Mouse (Mus musculus): ENCODE results near the gene Olfr49.

Gene Olfr49

DNA sequence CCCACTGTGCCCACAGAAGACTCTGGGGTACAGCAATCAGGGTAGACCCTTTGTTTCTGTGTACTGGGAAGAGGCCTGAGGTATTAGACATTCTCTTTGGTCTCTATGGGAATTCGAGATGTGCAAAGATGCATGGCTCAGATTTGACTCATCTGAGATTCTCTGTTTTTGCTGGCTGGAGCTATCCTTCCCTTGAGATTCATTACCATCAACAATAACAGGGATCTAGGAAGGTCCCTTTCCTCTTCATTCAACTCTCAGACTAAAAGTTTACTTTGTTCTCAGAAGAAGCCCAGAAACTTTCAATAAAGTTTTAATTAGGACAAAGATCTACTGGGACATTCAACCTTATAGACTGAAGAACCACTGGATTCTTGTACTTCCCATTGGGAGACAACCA lies at the start of gene Olfr49:
Gene Olfr49, minus strand, starts transcription at position 101 of the 400 bp plus-strand sequence.
- no peak for DNase-seq (ENCODE audit: low spot score in 2 of 2)

DNA sequence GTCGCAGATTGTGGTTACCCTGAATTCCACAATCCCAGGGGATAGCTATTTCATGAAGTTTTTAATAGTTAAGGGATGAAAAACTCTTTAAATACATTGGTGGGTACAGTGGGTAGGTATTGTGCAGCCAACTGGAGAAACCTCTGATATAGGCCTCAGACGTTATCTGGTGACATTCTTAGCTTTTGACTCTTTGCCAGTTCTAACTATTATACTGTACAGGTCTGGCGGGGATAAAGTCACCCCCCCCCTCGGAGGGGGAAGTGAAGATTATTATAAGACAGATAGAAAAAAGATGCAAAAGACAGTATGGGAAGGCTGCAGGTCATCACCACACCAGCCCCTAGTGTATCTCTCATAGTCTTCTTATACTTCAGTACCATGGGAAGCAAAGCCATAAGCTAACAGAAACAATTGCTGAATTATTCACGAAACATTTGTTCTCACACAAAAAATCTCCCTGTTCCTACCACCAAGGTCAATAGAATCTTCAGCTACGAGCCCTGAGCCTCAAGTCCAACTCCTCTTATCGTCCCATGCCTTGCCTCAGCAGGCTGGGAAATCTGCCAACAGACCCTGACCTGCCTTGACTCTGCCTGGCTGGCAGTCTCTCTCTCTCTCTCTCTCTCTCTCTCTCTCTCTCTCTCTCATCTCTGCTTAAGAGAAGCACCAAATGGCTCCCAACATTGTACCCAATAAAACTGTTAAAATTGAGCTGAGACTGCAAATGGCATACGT lies 48.9 kb upstream of the Olfr49 start:
- no peak for DNase-seq (ENCODE audit: low spot score in 2 of 2)

DNA sequence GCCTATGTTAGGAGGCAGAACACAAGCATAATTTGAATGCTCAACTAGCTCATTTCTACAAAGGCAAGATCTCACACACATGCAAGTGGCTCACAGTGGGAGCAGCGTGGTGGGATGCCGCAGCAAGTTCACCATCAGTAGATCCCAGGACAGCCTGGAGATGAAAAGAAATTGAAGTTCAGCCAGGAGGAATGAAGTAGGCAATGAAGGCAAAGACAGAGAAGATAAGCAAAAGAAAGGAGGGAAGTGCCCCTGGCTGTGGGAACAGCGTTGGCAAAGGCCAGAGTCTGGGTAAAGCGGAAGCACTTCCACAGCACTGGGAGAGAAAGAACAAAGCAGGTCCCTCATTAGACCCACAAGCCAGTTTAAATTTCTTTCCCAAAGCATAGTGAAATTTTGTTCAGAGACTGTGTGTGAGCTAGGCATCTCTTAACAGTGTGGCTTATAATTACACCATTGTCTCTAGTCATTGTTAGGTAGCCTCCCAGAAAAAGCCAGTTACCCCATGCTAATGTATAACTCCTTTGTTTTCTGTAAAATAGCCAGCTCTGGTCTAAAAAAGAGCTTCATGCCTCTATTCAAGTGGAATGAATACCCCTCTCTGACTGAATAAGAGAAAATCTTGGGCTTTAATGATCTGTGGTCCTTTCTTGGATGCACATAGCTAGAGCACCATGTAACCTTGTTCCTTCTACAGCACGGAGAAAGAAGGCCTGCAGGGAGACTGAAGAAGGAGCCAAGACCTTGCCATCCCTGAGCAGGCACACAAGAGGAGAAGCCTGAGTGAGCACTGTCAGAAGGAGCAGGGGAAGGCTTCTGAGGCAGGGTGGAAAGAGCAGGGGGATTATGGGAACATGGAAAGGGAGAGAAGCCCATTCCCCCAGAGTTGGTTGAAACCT lies 47.7 kb upstream of the Olfr49 start:
- DNase-seq (ENCODE audit: low spot score in 2 of 2), result no peak

DNA sequence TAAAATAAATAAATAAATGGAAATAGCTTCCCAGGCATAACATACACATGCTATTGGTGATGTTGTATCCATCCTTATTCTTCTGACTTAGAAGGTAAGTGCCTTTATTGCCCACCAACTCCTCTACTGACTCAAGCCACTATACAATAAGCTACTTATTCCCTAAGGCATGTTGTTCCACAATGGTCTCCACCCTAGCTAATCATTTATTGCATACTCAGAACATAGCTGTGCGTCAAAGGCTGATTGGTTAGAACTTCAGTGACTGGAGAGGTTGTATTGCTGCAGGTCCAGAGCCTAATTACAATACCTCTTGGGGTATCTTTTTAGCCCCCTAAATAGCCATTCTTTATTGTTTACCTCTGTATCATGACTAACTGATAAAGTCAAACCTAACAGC lies 46.4 kb upstream of the Olfr49 start:
- no peak for DNase-seq (ENCODE audit: low spot score in 2 of 2)

DNA sequence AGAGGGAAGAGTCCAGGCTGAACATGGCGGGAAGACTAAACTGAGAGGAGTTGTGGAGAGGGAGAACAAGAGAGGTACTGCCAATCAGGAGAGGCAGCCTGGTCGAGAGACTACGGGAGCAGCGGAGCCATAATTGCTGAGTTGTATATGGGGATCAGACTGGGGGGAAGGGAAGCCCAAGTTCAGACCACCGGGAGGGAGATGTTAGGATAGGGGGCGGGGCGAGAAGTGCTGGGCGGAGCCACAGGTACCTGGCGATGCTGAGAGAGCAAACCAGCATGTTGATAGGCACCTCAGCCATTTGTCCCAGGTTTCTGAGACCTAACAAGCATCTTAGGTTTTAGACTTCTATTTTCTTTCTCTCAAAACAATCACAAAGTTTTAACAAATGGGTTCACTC lies 44.5 kb upstream of the Olfr49 start:
- DNase-seq (ENCODE audit: low spot score in 2 of 2), result no peak

DNA sequence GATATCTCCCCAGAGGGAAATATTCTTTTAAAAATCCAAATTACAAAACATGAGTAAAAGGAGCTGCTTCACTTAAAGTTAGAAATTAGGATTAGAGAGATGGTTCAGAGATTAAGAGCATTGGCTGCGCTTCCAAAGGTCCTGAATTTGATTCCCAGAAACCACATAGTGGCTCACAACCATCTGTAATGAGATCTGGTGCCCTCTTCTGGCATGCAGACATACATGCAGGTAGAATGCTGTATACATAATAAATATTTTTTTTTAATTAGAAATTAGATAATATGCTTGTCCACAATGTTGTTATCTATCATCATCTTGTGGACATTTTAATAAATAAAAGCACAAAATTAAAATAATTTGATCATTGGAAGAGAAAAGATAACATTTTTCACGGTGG lies 43.8 kb upstream of the Olfr49 start:
- DNase-seq (ENCODE audit: low spot score in 2 of 2), result no peak

DNA sequence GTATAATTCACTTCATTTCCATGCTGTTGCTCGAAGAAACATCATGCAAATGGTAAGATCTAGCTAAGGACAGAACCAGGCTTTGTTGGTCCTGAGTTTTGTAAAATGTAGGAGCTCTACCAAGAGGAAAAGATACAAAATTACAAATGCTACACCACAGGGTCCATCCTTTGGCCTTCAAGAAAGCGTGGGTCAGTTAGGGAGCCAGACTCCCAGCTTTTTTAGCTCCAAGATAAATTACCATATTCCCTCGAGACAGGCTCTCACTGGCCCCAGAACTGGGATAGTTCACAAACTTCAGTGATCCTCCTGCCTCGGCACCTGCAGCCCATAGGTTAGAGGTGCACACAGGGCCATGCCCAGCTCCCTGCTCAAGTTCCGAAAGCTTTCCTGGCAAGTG lies 39.7 kb upstream of the Olfr49 start:
- no peak for DNase-seq (ENCODE audit: low spot score in 2 of 2)

DNA sequence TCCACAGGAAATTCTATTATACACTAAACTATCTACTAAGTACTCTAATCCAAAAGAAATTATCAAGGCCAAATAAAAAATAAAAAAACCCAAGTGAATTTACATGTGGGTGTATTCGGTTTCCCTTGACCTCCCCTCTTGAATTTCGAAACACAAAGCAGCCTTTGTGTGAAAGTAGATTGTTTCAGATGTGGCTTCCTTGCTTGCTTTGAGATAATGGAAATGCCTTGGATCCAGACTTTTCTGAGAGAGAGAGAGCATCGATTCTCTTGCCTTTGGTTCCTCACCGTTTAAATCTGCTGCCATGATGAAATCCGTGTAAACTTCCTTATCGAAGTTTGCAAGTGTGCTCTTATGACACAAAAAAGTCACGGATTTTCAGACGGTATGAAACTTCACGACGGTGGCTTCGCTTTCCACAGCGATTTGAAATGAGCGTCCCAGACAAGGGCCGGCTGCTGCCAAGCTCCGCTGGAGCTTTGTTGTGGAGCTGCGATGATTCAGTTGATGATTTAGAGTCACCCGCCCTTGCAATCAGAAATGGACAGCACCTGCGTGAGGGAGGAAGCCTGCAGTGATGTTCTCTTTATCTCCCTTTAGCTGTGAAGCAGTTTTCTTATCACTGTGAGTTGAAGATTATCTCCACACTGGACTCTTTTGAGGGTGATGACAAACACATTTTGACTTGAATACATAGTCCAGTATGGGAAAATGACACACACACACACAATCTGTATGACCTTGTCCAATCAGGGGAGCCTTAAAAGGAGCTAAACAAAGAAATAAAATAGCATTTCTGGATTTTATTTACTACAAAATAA lies 37.0 kb upstream of the Olfr49 start:
- no peak for DNase-seq (ENCODE audit: low spot score in 2 of 2)

DNA sequence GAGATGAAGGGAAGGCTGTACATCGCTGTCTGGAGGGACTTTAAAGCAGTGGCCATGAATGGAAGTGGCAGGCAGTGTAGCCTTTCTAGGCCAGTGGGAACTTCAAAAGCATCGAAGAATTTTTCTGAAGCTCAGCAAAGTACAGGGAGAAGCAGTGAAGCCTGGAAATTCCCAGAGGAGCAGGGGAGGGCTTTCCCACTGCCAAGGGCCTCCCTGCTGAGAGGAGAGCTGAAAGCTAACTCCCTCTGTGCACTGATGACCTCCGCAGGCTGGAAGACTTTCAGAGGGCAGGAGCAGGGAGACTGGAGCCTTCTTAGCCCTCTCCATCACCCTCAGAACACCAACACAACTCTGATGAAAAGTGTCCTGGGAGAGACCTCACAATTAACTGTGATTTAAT lies 27.0 kb upstream of the Olfr49 start:
- no peak for DNase-seq (ENCODE audit: low spot score in 2 of 2)

DNA sequence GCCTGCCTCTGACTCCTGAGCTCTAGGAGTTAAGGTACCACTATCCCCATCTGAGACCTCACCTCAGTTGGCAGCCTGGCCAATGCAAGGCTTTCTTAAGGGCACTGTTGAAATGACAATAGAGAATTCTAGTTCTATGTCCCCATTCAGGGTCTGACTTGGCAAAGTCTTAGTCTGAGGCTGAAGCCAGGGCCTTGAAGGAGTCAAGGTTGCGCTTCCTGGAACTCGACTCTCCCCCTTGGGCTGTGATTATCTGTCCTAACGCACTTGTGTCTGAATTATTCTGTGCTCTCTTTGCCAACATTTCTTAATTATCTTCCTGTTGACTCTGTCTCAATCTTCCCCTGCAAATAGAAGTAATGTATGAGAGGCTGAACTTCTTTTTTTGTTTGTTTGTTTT lies 15.9 kb upstream of the Olfr49 start:
- DNase-seq (ENCODE audit: low spot score in 2 of 2), result no peak

DNA sequence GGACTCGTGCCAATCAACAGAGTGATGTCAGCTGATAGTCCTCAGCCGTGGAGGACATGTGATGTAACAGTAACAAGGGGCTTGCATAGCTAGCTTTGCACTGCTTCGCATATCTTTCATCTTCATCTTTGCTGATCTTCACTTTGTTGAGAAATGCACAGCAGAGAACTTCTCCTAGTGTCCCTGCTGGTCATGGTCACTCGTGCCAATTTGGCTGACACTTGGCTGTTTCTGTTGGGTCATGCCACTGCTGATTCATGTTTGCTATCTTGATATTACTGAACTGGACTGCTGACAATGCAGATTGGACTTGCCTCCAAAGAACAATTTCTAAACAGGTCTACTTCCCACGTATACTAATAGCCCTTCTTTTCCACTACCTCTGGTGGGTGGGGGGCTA lies 15.4 kb upstream of the Olfr49 start:
- no peak for DNase-seq (ENCODE audit: low spot score in 2 of 2)

DNA sequence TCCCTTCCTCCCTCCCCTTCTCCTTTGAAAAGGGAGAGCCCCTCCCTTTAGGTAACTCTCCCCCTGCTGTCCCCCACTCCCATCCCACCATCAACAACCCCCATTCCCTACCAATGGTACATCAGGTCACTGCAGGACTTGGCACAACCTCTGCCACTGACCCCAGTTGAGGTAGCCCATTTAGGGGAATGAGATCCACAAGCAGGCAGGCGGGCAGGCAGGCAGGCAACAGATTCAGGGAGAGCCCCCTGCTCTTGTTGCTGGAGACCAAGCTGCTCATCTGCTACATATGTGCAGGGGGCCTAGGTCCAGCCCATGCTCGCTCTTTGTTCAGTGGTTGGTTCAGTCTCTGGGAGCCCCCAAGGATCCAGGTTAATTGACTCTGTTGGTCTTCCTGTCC lies 8.3 kb downstream of the Olfr49 start:
- no peak for DNase-seq (ENCODE audit: low spot score in 2 of 2)

DNA sequence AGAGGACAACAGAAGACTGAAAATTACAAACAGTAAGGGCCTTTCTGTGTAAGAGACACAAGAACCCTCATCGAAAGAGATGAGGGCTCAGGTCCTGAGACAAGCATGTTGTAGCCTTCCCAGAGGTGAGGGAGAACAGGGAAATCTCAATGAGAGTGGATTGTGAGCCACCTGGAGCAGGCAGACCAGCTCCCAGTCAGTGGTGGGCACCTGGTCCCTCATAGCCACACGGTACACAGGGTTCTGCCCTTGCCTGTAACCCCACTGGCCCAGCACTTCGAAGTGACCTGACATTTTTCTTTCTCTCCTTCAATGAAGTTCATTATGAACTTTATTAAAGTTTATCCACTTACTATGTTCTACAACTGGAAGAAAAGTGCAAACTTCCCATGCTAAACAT lies 12.0 kb downstream of the Olfr49 start:
- DNase-seq (ENCODE audit: low spot score in 2 of 2), result no peak

DNA sequence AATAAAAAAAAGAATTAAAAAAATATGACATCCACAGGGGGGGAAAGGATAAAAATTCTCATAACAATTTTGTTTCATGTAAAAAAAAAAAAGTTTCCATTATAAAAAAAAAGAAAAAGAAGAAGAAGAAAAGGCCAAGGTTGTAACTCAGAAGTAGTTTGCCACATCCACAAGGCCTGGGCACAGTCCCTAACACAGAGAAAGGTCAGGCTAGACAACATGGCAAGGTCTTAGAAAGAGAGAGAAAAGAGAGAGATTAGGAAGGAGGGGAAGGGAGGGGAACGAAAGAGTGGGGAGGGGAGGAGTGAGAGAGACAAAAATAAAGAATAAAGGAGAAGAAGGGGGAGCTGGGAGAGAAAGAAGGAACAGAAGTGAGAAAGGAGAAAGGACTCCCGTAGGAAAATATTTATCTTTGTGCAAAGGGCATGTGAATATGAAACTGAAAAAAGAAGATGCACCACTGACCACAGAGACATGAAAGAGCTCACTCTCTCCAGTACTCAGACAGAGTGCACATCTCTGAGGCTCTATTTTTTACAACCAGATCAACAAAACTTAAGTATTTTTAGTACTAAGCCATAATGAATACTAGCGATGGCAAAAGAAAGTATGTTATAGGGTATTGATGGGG lies 12.6 kb downstream of the Olfr49 start:
- DNase-seq (ENCODE audit: low spot score in 2 of 2), result no peak

DNA sequence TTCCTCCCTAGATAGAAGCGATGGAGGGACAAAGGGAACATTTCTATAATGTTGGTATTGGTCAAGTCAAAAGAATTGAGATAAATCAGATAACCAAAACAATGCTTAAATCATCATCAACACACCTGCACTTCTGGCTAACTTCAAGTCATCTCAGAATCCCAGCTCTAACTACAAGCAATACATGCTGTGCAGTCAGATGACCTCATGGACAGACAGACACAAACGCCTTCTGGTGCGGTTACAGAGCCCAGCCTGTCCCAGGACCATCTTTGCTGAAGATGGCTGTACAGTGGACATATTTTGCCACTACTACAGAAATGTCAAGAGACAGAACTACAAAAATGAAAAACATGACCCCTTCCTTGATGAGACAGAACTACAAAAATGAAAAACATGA lies 14.3 kb downstream of the Olfr49 start:
- no peak for DNase-seq (ENCODE audit: low spot score in 2 of 2)

DNA sequence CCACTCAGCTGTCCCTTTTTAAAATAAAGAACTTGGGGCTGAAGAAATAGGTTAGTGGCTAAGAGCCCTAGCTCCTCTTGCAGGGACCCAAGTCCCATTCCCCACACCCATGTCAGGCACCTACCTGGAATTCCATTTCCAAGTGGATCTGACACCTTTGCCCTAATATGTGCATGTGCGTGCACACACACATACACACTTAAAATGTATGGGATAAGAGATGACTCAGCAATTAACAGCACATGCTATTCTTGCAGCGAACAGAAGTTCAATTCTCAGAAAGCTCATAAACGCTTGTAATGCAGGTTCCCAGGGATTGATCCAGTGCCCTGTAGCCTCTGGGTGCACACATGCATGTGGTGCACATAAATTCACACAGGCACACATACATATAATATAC lies 15.2 kb downstream of the Olfr49 start:
- DNase-seq (ENCODE audit: low spot score in 2 of 2), result no peak

DNA sequence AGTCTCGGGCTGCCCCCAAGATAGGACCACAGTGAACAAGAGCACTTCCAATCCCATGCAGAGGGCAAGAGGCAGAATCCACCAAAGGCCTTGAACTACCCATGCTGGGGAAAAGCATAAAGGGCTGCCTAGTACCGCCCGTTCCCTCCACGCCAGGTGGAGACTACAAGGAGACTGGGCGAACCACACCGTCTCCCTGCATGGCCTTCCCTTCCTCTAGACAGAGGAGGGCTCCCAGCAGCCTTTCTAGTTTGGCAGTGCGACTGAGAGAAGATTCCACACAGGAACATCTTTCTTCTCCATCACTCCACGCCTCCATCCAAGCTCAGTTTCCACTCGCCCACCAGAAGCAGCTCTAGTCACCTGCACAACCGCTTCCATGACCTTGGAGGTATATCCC lies 16.8 kb downstream of the Olfr49 start:
- DNase-seq (ENCODE audit: low spot score in 2 of 2), result no peak

DNA sequence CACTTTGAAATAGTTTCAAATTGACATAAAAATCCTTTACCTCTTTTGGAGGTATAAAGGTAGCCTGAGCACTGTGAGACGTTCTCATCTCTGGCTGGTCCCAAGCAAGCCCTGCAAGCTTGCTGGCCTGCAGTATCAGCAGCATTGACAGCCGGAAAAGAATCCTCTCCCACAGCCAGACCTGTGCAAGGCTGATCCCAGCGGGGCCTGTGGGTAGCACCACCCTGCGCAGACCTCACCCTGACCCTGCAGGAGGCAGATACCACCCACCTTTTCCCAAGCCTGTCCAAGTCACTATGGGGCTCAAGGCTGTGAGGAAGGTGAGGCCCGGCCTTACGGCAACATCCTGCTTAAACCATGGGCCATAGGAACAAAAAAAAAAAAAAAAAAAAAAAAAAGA lies 18.8 kb downstream of the Olfr49 start:
- no peak for DNase-seq (ENCODE audit: low spot score in 2 of 2)

DNA sequence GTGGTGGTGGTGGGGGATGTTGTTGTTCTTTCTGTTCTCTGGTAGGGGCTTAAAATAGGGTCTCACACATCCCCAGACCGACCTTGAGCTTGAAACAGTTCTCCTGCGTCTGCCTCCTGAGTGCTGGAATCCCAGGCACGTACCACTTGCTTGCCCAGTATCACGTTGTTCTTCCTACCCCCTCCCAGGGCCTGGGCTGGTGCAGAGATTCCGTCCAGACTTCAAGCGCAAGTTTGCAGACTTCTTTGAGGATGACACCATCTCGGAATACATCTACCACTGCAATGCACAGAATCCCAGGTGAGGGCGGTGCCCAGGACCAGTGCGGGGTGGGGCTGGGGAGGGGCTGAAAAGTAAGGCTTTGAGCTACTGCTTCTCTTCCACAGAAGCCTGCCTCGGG lies 19.6 kb downstream of the Olfr49 start:
- no peak for DNase-seq (ENCODE audit: low spot score in 2 of 2)

DNA sequence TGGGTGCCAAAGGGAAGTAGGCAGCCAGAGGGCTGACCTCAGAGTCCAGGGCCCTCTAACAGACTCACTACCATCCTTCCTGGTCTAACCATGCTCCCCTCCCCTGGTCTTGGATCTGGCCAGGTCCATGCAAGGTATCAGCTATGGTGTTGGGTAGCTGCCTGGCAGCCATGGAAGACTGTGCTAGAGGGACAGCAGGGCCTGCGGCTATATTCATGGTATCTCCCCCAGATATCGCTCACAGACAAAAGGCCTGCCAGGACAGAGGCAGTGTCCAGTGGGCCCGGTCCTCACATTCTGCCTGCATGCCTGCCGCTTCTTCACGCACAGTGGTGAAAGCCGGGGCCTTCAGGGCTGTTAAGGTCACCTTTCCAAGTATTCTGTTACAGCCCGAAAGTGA lies 20.5 kb downstream of the Olfr49 start:
- no peak for DNase-seq (ENCODE audit: low spot score in 2 of 2)

DNA sequence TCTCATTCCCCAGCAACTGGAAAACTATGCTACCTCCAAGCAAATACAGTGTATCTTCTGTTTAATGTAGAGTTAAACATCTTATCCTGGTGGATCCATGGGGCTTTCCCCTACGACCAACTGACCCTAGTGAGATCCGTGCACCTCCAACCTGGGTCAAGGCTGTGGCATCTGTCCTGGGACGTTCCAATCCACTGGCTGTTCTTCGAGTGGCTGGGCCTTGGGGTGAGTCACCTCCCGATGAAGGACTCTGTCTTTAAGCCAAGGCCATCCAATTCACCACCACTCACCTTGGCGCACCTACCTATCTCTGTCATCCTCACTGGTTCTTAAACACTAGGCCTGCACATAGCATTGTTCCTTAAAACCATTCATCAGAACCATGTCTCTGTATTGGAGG lies 21.6 kb downstream of the Olfr49 start:
- no peak for DNase-seq (ENCODE audit: low spot score in 2 of 2)

DNA sequence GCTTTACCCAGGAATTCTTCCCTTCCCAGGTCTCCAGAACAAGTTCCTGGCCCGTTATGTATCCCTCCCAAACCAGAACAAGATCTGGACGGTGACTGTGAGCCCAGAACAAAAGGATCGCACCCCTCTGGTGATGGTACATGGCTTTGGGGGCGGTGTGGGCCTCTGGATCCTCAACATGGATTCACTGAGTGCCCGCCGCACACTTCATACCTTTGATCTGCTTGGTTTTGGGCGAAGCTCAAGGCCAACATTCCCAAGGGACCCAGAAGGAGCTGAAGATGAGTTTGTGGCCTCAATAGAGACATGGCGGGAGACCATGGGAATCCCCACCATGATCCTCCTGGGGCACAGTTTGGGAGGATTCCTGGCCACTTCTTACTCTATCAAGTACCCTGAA lies 22.1 kb downstream of the Olfr49 start:
- DNase-seq (ENCODE audit: low spot score in 2 of 2), result no peak
